Mouse (Mus musculus) midbrain, postnatal 0 days (tissue): ENCODE results near the gene Mgat5. TPM values are rescaled to one million over a fixed set of nuclear protein-coding genes. Genes with fewer than 3 reads are reported as not detected.

Experiments used
- ATAC-seq: fragments of 200-750 bp; cut with Nextera tagmentation; 2 replicates; pipeline ENCODE4 v1.8.0; 2017; ENCODE audit warnings: moderate number of reproducible peaks, mild to moderate bottlenecking, moderate TSS enrichment, moderate library complexity; ENCODE audit not compliant: low FRiP score
- DNase-seq: peaks from one replicate; pipeline ENCODE4 v3.0.0-alpha.2; 2015; ENCODE audit warnings: low spot score
- H3K27ac ChIP-seq: fragments of 300-500 bp; sonication (generic); 2 replicates; pipeline ENCODE4 v1.5.1; 2014; ENCODE audit warnings: low read depth, mild to moderate bottlenecking, low read length, mixed read lengths
- H3K27me3 ChIP-seq: fragments of 300-500 bp; sonication (generic); 2 replicates; pipeline ENCODE4 v1.6.1; 2014; ENCODE audit warnings: low read length, control low read depth, mixed read lengths; ENCODE audit not compliant: insufficient read depth
- H3K36me3 ChIP-seq: fragments of 300-500 bp; sonication (generic); 2 replicates; pipeline ENCODE4 v1.6.1; 2014; ENCODE audit warnings: low read length, control low read depth, mixed read lengths; ENCODE audit not compliant: insufficient read depth
- H3K4me1 ChIP-seq: fragments of 300-500 bp; sonication (generic); 2 replicates; pipeline ENCODE4 v1.6.1; 2014; ENCODE audit warnings: mild to moderate bottlenecking, control low read depth, antibody characterized with exemption, low read length, mixed read lengths; ENCODE audit not compliant: insufficient read depth
- H3K4me2 ChIP-seq: fragments of 300-500 bp; sonication (generic); 2 replicates; pipeline ENCODE4 v1.6.1; 2014; ENCODE audit warnings: low read depth, mild to moderate bottlenecking, low read length, mixed read lengths; ENCODE audit not compliant: poor library complexity, severe bottlenecking
- H3K4me3 ChIP-seq: fragments of 300-500 bp; sonication (generic); 2 replicates; pipeline ENCODE4 v1.5.1; 2014; ENCODE audit warnings: low read depth, mild to moderate bottlenecking, low read length, moderate library complexity
- H3K9ac ChIP-seq: fragments of 300-500 bp; sonication (generic); replicated peaks from 2 replicates; pipeline ENCODE4 v1.6.1; 2014; ENCODE audit warnings: mild to moderate bottlenecking, low read length, moderate library complexity, mixed read lengths; ENCODE audit not compliant: poor library complexity, severe bottlenecking
- H3K9me3 ChIP-seq: fragments of 300-500 bp; sonication (generic); 2 replicates; pipeline ENCODE4 v1.6.1; 2016; ENCODE audit warnings: low read length, control low read depth
- CTCF ChIP-seq: IDR thresholded peaks from 2 replicates; pipeline ENCODE4 v1.5.1; 2016; ENCODE audit warnings: antibody characterized with exemption, mild to moderate bottlenecking
- WGBS: fragments of 180-500 bp; shearing (Covaris S2); extraction: QIAGEN DNeasy Blood & Tissue Kit; methylation state at CpG from one replicate; pipeline ENCODE4 v1.1.7; 2014; 5-methylcytosine and 5-hydroxymethylcytosine counted together
- polyA plus RNA-seq: library from polyadenylated mRNA; unstranded; fragments of >200 nt; fragmentation: Nextera tagmentation; extraction: Ambion mirVana; gene quantifications from 2 replicates; pipeline ENCODE4 v1.2.1, GENCODE M21; 2015
- total RNA-seq: library from RNA; depleted of rRNA; stranded (reverse); fragments of >200 nt; gene quantifications from 2 replicates; pipeline ENCODE4 v1.2.3, GENCODE M21; 2014

Mgat5 gene
- total and polyA plus RNA-seq, 2 experiments from 2014 or later: 13.0 to 56.5 TPM

- 0 out of 2 replicates have a peak, but pooled peaks cover 2% of the 10 kb centered on the region for H3K4me1 ChIP-seq
- no peak overlapping the region for H3K27ac ChIP-seq
- H3K9ac ChIP-seq: no peak overlapping the region
- H3K36me3 ChIP-seq: no peaks in the 10 kb centered on the region
- no peak overlapping the region for H3K4me2 ChIP-seq
- no peak overlapping the region for H3K4me3 ChIP-seq
- DNase-seq: no peak
- H3K9me3 ChIP-seq: no peaks in the 10 kb centered on the region
- no peak for ATAC-seq
- WGBS: 85% methylated on average over 3 of the region's 3 CpGs
- TF ChIP-seq CTCF: no peak
- no peaks in the 10 kb centered on the region for H3K27me3 ChIP-seq
Observed at GRCm38 (mm10) chr1:127513664-127514063, 308.8 kb downstream of the Mgat5 start.

DNA sequence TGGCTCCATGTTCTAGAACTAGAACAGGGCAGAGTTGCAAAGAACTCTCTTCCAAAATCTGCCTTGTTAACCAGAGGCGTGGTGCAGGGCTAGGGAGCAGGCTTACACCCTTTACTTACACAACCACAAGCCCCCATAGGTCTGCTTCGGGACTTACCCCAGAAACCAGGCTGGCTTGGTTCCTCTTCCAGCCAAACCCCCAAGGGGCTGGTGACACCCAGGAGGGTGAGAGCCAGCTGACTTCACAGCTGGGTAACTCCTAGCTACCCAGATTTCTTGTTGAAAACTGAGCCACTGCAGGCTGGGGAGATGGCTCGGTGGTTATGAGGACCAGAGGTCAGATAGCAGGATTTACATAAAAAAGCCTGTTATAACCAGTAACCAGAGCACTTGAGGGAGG, 309.7 kb downstream of the Mgat5 start:
- H3K4me2 ChIP-seq: no peak overlapping the region
- H3K4me3 ChIP-seq: no peak overlapping the region
- ATAC-seq (no peak), DNase-seq (no peak)
- H3K9me3 ChIP-seq: no peaks in the 10 kb centered on the region
- no peak for TF ChIP-seq CTCF
- H3K4me1 ChIP-seq: no peaks in the 10 kb centered on the region
- 82% methylated on average over 3 of the region's 3 CpGs for WGBS
- no peak overlapping the region for H3K9ac ChIP-seq
- H3K27me3 ChIP-seq: no peaks in the 10 kb centered on the region
- no peaks in the 10 kb centered on the region for H3K36me3 ChIP-seq
- no peak overlapping the region for H3K27ac ChIP-seq

DNA sequence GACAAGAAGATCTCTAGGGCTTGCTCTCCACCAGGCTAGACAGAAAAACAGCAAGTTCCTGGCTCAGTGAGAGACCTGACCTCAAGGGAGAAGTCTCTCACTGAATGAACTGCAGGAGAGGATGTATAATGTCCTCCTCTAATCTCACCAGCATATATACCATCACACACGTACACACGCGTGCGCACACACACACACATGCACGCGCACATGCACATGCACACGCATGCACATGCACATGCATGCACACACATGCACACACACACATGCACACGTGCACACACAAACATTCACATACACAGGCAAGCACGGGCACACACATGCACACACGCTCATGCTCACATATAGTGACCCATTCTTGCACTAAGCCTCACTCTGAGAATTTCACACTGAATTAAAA, 310.1 kb downstream of the Mgat5 start:
- TF ChIP-seq CTCF: no peak
- ATAC-seq: no peak
- no peak for DNase-seq
- no peak overlapping the region for H3K27ac ChIP-seq
- no peak overlapping the region for H3K4me2 ChIP-seq
- no peaks in the 10 kb centered on the region for H3K9me3 ChIP-seq
- no peak overlapping the region for H3K9ac ChIP-seq
- no peaks in the 10 kb centered on the region for H3K27me3 ChIP-seq
- no peaks in the 10 kb centered on the region for H3K36me3 ChIP-seq
- no peaks in the 10 kb centered on the region for H3K4me1 ChIP-seq
- 98% methylated on average over 10 of the region's 10 CpGs for WGBS
- H3K4me3 ChIP-seq: no peak overlapping the region

DNA sequence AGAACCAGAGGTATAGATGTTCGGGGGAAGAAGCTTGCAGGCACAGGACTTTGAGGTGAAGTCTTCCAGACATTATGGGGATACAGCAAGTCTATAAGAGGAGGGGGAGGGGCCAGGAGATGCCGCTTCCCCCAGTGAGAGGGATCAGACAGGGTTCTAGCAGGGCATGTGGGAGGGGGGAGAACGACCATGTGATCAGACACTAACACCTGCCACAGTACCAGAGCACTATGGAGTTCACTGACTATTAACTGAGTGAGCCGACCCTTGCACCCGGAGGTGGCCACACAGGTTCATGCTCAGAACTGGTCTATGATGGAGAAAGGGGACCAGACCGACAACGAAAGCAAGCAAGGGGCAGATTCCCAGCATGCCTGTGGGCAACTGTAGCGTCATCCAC, 318.5 kb downstream of the Mgat5 start:
- DNase-seq: no peak
- H3K4me2 ChIP-seq: no peak overlapping the region
- no peak overlapping the region for H3K9ac ChIP-seq
- no peak overlapping the region for H3K4me3 ChIP-seq
- H3K27me3 ChIP-seq: no peaks in the 10 kb centered on the region
- ATAC-seq: no peak
- H3K9me3 ChIP-seq: no peaks in the 10 kb centered on the region
- H3K27ac ChIP-seq: no peak overlapping the region
- TF ChIP-seq CTCF: no peak
- H3K4me1 ChIP-seq: no peaks in the 10 kb centered on the region
- H3K36me3 ChIP-seq: no peaks in the 10 kb centered on the region
- 89% methylated on average over 8 of the region's 8 CpGs for WGBS

DNA sequence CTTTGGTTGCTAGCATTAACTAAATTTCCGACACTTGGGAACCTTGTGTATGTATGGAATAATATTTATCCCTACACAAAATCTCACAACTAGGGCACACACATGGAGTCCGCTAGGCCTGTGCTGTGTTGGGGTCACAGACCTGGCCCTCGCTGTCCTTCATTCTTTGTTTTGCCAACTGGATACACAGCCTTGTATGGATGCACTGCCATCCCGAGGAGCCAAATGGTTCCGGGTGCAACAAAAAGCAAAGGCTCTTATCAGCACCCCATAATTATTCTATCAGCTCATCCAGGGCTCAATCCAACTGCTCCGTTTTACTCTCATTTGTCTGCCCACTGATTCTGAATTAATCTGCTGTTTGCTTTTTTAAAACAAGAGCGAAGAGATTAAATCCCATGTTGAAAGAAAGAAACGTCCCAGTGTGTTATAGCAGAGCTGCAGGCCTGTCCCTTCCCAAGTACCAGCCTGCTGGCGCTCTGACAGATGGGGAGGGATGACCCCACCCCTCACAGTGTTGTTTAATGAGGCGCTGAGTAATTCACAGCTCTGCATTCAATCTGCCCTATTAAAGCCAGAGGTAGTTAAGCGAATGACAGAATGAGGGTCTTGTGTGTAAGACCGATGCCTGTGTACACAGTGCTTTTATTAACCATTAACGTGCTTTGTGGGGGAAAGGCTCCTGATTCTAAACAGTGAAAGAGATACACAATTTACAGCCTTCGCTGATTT, 326.2 kb downstream of the Mgat5 start:
- no peak overlapping the region for H3K4me3 ChIP-seq
- peak; percentile 39 for ATAC-seq
- 0 out of 2 replicates have a peak, but pooled peaks cover 2% of the 10 kb centered on the region for H3K4me1 ChIP-seq
- H3K27me3 ChIP-seq: no peaks in the 10 kb centered on the region
- no peak overlapping the region for H3K27ac ChIP-seq
- H3K36me3 ChIP-seq: no peaks in the 10 kb centered on the region
- peak; percentile 75 for DNase-seq
- no peak for TF ChIP-seq CTCF
- no peaks in the 10 kb centered on the region for H3K9me3 ChIP-seq
- 30% methylated on average over 14 of the region's 14 CpGs for WGBS
- H3K9ac ChIP-seq: 0 out of 2 replicates have a peak overlapping the region, but pooled peaks have one; percentile 25
- H3K4me2 ChIP-seq: no peak overlapping the region

GRCm38 (mm10) chr1:127531723-127532122, 326.9 kb downstream of the Mgat5 start:
- Histone ChIP-seq H3K36me3 (no peaks in the 10 kb centered on the region), H3K4me2 (no peak overlapping the region), H3K9ac (no peak overlapping the region), H3K27ac (no peak overlapping the region), H3K9me3 (no peaks in the 10 kb centered on the region), H3K4me1 (peaks cover 5% of the 10 kb centered on the region; the same call in 1 of the 2 replicates), H3K27me3 (no peaks in the 10 kb centered on the region), H3K4me3 (no peak overlapping the region)
- ATAC-seq: no peak
- DNase-seq: no peak
- TF ChIP-seq CTCF: peak; percentile 26
- 78% methylated on average over 5 of the region's 5 CpGs for WGBS
